Mouse (Mus musculus): ENCODE results near the gene Cldn6.

DNA sequence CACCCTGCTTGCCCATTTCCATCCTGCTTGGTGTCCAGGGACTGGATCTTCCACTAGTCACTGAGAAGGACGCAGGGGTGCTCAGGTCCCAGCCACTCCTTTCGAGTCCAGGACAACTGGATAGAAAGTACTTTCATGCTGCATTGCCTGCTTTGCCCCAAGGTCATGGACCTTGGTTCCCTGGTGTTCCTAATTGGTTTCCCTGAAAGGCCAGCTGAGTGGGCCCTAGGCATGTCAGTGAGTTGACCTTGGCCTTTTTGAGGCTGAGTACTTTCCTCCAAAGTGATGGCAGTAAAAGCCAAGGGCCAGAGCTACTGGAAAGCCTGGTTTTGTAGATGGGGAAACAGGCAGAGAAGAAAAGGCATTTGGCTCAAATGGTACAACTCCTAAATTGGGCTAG, 42.8 kb downstream of the Cldn6 start:
- TF ChIP-seq POLR2A (IDR thresholded peaks at IDR 0.05; ENCODE audit: control insufficient read depth in 1 of 2, insufficient read depth in 1 of 2, low read depth in 1 of 2, low read length in 2 of 2, poor library complexity in 1 of 2) (no peak), MYC (IDR thresholded peaks at IDR 0.05; ENCODE audit: low read depth, low read length) (no peak), CTCF (IDR thresholded peaks at IDR 0.05 in 2 of 3, conservative IDR thresholded peaks at IDR 0.05 in 1 of 3; ENCODE audit: control insufficient read depth in 1 of 3, insufficient read depth in 1 of 3, low read depth in 2 of 3, low read length in 3 of 3, poor library complexity in 1 of 3, severe bottlenecking in 1 of 3) (no peak), HCFC1 (IDR thresholded peaks at IDR 0.05; ENCODE audit: low read depth, low read length) (no peak), ZC3H11A (IDR thresholded peaks at IDR 0.05; ENCODE audit: low read depth, low read length) (no peak), EP300 (IDR thresholded peaks at IDR 0.05; ENCODE audit: low read depth in 1 of 2, low read length in 2 of 2) (no peak), NRF1 (IDR thresholded peaks at IDR 0.05; ENCODE audit: insufficient read depth, low read depth, low read length, poor library complexity, severe bottlenecking) (no peak), MYB (IDR thresholded peaks at IDR 0.05; ENCODE audit: low read depth, low read length) (no peak), ZKSCAN1 (IDR thresholded peaks at IDR 0.05; ENCODE audit: low read depth, low read length) (no peak), MAX (IDR thresholded peaks at IDR 0.05; ENCODE audit: low read length) (no peak)
